20 mouse cellular contexts compared by ENCODE assay signal in genomic region chr19:28203719-28204118, GRCm38 (mm10).
DNase-seq lines count a peak whose midpoint lies in the region; ATAC-seq lines count a peak whose summit lies in the region.
"Had no signal": no experiment of that assay in that cellular context is flagged by ENCODE, and none has a peak within 500 bp of the region (broad histone marks: within the 10 kb centered on the region; RNA-seq: fewer than 3 reads in every experiment).

No protein-coding gene starts in this region.

- no peak overlapping the region for H3K27ac ChIP-seq in midbrain, embryonic 11.5 days (ENCODE audit: low read depth, low read length)
- no peak overlapping the region for H3K27ac ChIP-seq in midbrain, embryonic 10.5 days (replicated peaks)
- H3K27ac ChIP-seq in limb, embryonic 10.5 days, result no peak overlapping the region
- H3K27ac ChIP-seq: embryonic facial prominence, embryonic 10.5 days; heart, adult 2 months; heart, embryonic 15.5 days; hindbrain, embryonic 13.5 days; hindbrain, postnatal 0 days had no signal

- ATAC-seq in frontal cortex, adult (ENCODE audit: low TSS enrichment), result 0 out of 2 replicates have a peak, but pooled peaks have one; percentile 59
- no peak for ATAC-seq in midbrain, embryonic 11.5 days (ENCODE audit: low FRiP score)
- ATAC-seq: forebrain, embryonic 14.5 days; hindbrain, postnatal 0 days had no signal

- DNase-seq in frontal cortex, postnatal 10 days (ENCODE audit: low spot score in 2 of 2), result no peak
- peak; percentile 31 for DNase-seq in midbrain, embryonic 11.5 days (ENCODE audit: low spot score, missing footprints)
- no peak for DNase-seq in midbrain, embryonic 10.5 days (ENCODE audit: low spot score)
- peak; percentile 1 for DNase-seq in limb, embryonic 10.5 days (ENCODE audit: low spot score)
- DNase-seq in adrenal gland, adult (ENCODE audit: inconsistent age in 2 of 2, low spot score in 1 of 2), result no peak
- no peak for DNase-seq in ovary, adult 18-20 months (ENCODE audit: low spot score)
- DNase-seq: adrenal gland, postnatal 14 days; cerebellum, adult 18-20 months; cerebellum, adult 9-11 months; gastrocnemius, postnatal 14 days; heart, adult 2 months; heart, postnatal 14 days had no signal

- H3K36me3 ChIP-seq in midbrain, embryonic 11.5 days (ENCODE audit: control insufficient read depth, insufficient read depth, low read length), result no peaks in the 10 kb centered on the region
- H3K36me3 ChIP-seq in midbrain, embryonic 10.5 days, result no peaks in the 10 kb centered on the region
- no peaks in the 10 kb centered on the region for H3K36me3 ChIP-seq in limb, embryonic 10.5 days
- H3K36me3 ChIP-seq: embryonic facial prominence, embryonic 10.5 days; heart, embryonic 15.5 days; hindbrain, embryonic 13.5 days had no signal

- H3K9me3 ChIP-seq in midbrain, embryonic 11.5 days (ENCODE audit: control insufficient read depth, low read length), result no peaks in the 10 kb centered on the region
- H3K9me3 ChIP-seq in midbrain, embryonic 10.5 days (replicated peaks), result peaks cover 5% of the 10 kb centered on the region; the same call in 1 of the 2 replicates
- no peaks in the 10 kb centered on the region for H3K9me3 ChIP-seq in limb, embryonic 10.5 days (replicated peaks)
- H3K9me3 ChIP-seq: embryonic facial prominence, embryonic 10.5 days; heart, embryonic 15.5 days; hindbrain, embryonic 13.5 days had no signal

- H3K9ac ChIP-seq in midbrain, embryonic 11.5 days (ENCODE audit: low read length), result no peak overlapping the region
- H3K9ac ChIP-seq: heart, embryonic 15.5 days; hindbrain, embryonic 13.5 days had no signal

- 88% methylated on average over 3 of the region's 3 CpGs for WGBS in midbrain, embryonic 11.5 days
- WGBS in midbrain, embryonic 10.5 days, result 85% methylated on average over 3 of the region's 3 CpGs
- WGBS in limb, embryonic 10.5 days, result 85% methylated on average over 3 of the region's 3 CpGs

- H3K4me1 ChIP-seq in midbrain, embryonic 11.5 days (ENCODE audit: control insufficient read depth, insufficient read depth, low read length), result no peaks in the 10 kb centered on the region
- peaks cover 5% of the 10 kb centered on the region for H3K4me1 ChIP-seq in midbrain, embryonic 10.5 days
- 0 out of 2 replicates have a peak, but pooled peaks cover 3% of the 10 kb centered on the region for H3K4me1 ChIP-seq in limb, embryonic 10.5 days
- H3K4me1 ChIP-seq: heart, embryonic 15.5 days; hindbrain, embryonic 13.5 days had no signal

- H3K4me3 ChIP-seq in midbrain, embryonic 11.5 days (ENCODE audit: low read depth, low read length), result no peak overlapping the region
- H3K4me3 ChIP-seq in midbrain, embryonic 10.5 days, result no peak overlapping the region
- no peak overlapping the region for H3K4me3 ChIP-seq in limb, embryonic 10.5 days
- H3K4me3 ChIP-seq: embryonic facial prominence, embryonic 10.5 days; heart, adult 2 months; heart, embryonic 15.5 days; hindbrain, embryonic 13.5 days had no signal

- no peak overlapping the region for H3K4me2 ChIP-seq in midbrain, embryonic 11.5 days
- H3K4me2 ChIP-seq: heart, embryonic 11.5 days; heart, embryonic 15.5 days; hindbrain, embryonic 13.5 days had no signal

- H3K27me3 ChIP-seq in midbrain, embryonic 11.5 days (ENCODE audit: control insufficient read depth, insufficient read depth, low read length), result no peaks in the 10 kb centered on the region
- no peaks in the 10 kb centered on the region for H3K27me3 ChIP-seq in midbrain, embryonic 10.5 days (ENCODE audit: low read depth, poor library complexity, severe bottlenecking)
- H3K27me3 ChIP-seq in limb, embryonic 10.5 days (ENCODE audit: low read depth, poor library complexity, severe bottlenecking), result no peaks in the 10 kb centered on the region
- H3K27me3 ChIP-seq: CH12.LX; heart, embryonic 15.5 days; hindbrain, embryonic 13.5 days had no signal

Comparison
In these comparisons a context has a peak if more than half of its experiments do, and no peak if none do; other contexts are left out.
1. DNase-seq: peak in midbrain, embryonic 11.5 days (single experiment) and limb, embryonic 10.5 days (single experiment); none in frontal cortex, postnatal 10 days (0 of 2), midbrain, embryonic 10.5 days (single experiment), adrenal gland, adult (0 of 2) and ovary, adult 18-20 months (single experiment).